Mouse (Mus musculus) lung, postnatal 0 days (tissue): ENCODE data around the gene Dppa4.

Experiments
- CTCF ChIP-seq: IDR thresholded peaks from 2 replicates; pipeline ENCODE4 v1.5.1; 2016; ENCODE audit warnings: antibody characterized with exemption, mild to moderate bottlenecking
- EP300 ChIP-seq: IDR thresholded peaks from 2 replicates; pipeline ENCODE4 v1.6.1; 2016; ENCODE audit warnings: antibody characterized with exemption, mild to moderate bottlenecking, control low read depth

DNA sequence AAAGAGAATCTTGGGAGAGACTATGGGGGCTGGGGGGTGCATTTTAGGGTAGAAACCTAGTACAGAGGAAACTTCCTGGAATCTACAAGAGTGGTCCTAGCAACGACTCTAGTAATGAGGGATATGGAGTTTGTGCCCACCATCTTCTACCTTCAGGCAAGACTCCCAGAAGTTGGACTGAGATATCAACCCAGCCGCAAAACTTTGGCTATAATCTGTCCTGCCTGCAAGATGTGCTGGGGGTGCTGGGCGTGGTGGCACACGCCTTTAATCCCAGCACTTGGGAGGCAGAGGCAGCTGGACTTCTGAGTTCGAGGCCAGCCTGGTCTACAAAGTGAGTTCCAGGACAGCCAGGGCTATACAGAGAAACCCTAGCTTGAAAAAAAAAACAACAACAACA lies 28.9 kb upstream of the Dppa4 start:
- TF ChIP-seq CTCF (no peak), EP300 (no peak)
